Mouse (Mus musculus) gastrocnemius, postnatal 25 days (tissue): Measurements from ENCODE around the gene Nat8f6. TPM values are rescaled to one million over a fixed set of nuclear protein-coding genes. Genes with fewer than 3 reads are reported as not detected.
A peak's percentile ranks its signal among the peaks of the same experiment; 100 is the strongest.
"Not testable (repeated sequence)": the region's sequence is repeated elsewhere in the genome, so short reads cannot be mapped to it uniquely, and the experiment has no call there.

Experiments used
- DNase-seq: peaks from one replicate; pipeline ENCODE4 v3.0.0; 2022
- total RNA-seq, 2 experiments: library from RNA; stranded (reverse); gene quantifications; 1 replicate in 1 of 2; 2 replicates in 1 of 2; pipeline ENCODE4 v1.2.3; 2021

Gene Nat8f6
- total RNA-seq, 2 experiments from 2014 or later = 0.46 TPM; not detected in 1

DNA sequence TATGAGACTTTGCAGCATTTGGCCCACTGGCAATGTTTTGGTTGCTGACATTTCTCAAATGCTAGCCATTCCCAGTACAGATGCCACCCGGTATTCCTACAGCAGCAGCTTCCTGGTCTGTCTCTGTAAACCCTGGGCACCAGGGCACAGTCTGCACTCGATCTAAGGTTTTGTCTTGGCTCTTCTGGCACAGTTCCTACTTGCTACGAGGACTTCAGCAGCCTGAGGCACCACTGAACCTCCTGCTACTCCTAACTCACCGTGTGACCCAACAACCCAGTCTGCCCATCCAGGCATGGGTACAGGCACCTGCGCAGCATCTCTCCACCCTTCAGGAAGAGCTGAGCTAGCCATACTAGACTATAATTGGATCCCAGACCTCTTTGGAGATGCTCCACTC lies 15.3 kb upstream of the Nat8f6 start:
- not testable (repeated sequence) for DNase-seq

GRCm38 (mm10) chr6:85835104-85835503 lies 14.3 kb upstream of the Nat8f6 start:
- not testable (repeated sequence) for DNase-seq

GRCm38 (mm10) chr6:85834504-85835100 lies 13.8 kb upstream of the Nat8f6 start:
- not testable (repeated sequence) for DNase-seq

DNA sequence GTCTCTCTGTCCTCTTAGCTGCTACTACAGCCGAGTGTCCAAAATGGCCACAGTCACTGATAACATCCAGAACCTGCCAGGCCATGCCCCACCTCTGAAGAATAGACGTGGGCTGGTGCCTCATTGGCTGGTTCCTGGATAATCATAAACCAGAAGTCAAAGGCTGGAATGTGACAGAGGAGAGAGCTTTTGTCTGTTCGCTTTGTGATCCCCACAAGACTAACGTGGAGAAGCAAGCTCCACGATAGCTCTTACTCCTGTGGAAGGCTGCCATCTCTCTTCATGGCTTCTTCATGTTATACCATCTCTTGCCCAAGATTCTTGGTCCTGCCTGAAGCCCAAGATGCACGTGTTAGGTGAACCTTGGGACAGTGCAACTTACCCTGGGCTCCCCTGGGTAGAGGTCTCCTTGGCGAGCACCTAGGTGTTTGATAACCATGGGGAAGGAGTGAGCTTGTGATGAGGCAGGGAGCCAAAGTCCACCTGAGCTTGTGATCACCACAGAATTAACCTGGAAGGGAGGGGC lies 11.1 kb upstream of the Nat8f6 start, which contains the start of gene Nat8:
Gene Nat8 (minus strand): TSS at position 287 of the 526 bp plus-strand sequence.
- DNase-seq = no peak

DNA sequence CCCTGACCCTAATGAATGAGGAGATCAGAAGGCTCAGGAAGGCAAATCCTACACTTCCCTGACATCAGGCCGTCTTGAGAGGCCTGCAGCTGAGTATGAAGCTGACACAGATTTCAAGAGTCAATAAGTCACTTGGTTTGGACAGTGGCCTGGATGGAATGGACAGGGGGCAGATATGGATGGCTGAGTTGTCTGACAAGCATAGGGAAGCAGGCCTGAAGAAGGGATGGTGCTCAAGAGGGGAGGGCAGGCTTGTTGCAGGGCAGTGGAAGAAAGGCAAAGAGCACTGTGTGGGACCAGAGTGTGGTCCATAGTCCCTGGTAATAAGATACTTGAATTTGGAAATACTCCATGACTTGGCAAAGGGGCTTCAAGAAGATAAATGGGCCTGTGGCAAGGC lies 8.7 kb upstream of the Nat8f6 start:
- no peak for DNase-seq

GRCm38 (mm10) chr6:85825886-85826285 lies 5.1 kb upstream of the Nat8f6 start:
- no peak for DNase-seq

DNA sequence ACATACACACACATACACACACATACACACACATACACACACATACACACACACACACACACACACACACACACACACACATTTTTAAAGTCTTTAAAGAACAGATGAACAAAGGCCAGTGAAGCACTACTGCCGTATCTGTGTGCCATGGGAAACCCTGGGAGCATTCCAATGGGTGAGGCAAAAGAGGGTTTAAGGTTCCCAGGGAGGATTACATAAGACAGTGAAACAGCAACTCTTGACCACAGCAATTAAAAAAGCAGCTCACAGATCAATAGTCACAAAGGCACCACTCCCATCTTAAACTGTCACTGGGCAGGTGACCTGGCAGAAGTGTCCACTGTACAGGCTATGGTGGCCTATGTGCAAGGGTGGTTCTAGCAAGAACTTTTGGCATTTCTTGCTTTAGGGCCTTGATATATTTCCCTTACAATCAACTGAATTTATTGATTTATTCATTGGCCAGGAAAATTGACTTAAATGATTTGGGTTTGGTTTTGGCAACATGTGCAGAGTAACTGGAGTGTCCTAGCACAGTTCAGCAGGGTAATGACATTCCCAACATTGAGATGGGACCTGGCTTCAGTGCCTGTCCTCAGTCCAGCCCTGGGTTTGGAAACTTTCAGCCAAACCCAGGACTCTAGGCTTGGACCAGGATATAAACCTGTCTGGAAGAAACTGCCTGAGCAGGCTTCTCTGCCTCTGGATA lies 2.8 kb upstream of the Nat8f6 start:
- no peak for DNase-seq

DNA sequence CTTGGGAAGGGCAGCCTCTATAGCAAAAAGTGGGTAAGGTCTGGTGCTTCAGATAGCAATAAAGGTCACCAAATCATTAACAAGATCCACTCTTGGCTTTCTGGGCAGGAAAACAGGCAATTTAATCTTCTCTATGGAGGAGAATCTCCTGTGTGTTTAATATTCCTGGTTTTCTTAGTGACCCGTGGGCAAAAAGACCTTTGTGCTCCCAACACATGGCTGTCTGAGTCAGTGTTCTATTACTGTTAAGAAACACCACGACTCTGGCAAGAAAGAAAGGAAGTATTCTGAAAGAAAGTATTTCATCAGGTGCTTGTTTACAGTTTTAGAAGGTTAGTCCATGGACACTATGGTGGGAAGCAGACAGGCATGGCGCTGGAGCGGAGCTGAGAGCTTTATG lies 1.5 kb upstream of the Nat8f6 start:
- no peak for DNase-seq

GRCm38 (mm10) chr6:85818338-85818737 lies 2.4 kb downstream of the Nat8f6 start:
- DNase-seq = no peak

GRCm38 (mm10) chr6:85813339-85813738 lies 7.4 kb downstream of the Nat8f6 start:
- no peak for DNase-seq

DNA sequence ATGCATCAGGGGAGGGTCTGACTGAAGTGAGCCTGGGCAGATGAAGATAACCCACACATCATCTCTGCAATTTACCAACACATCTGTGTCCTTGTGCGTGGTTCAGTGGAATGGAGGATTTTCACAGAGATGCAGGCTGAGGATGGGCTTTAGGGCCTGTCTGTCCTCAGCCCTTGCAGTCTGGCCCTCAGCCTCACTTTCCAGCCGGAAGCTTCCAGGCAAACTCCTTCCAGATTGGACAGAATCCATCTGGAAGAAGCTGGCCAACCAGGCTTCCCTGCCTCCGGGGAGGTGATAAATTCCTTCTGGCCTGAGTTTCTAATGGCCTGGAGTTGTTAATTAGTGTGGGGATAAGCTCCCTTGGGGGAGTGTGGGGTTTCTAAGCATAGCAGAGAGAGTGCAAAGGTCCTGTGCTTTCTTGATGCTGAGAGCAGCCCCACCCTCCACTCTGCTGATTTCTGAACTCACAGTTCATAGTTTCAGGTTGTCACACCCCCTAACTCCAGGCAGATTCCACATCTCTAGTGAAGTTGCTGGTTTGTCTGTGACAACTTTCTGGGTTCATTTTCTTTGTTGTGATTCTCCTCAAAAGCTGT lies 9.7 kb downstream of the Nat8f6 start:
- not testable (repeated sequence) for DNase-seq

GRCm38 (mm10) chr6:85810514-85810913 lies 10.2 kb downstream of the Nat8f6 start:
- not testable (repeated sequence) for DNase-seq

GRCm38 (mm10) chr6:85809784-85810183 lies 11.0 kb downstream of the Nat8f6 start:
- DNase-seq = not testable (repeated sequence)

DNA sequence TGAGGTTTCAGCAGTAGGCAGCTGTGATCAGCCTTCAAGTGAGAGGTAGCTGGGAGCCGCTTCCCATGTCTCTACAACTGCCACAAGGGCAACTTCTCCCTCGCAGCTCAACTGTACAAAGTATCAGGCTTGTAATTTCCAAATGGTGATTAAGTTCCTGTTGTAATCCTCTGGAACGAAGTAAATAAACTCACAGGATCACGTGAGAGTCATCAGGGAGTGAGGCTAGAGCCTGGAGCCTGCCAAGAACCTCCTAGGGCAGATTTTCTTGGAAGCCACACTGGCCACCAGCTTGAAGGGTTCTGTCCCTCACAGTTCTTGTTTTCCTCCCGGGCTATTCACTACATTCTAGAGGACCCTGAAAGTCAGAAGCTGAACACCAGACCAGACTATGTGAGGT lies 17.6 kb downstream of the Nat8f6 start:
- DNase-seq = peak; percentile 22

DNA sequence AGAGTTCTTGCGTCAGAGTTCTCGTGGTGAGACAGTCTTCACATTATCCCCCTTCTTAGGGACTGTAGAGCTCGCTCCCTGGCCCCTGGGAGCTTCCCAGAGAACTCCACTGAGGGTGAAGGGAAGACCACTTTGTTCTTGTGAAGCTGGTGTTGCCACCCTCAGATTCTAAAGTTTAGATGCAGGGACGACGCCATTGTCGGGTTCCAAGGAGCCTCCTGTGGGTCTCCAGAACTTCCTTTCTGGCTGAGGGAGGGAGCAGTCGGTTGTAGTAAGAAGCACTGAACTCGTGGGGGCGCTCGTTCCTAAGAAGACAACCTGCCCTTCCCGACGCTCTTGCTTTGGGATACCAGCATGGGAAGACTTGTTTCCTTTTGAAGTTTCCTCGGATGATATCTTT lies 55.2 kb downstream of the Nat8f6 start, which contains the start of gene Nat8f3:
Gene Nat8f3 (minus strand): TSS at position 223 of the 400 bp plus-strand sequence.
- peak; percentile 12 for DNase-seq

DNA sequence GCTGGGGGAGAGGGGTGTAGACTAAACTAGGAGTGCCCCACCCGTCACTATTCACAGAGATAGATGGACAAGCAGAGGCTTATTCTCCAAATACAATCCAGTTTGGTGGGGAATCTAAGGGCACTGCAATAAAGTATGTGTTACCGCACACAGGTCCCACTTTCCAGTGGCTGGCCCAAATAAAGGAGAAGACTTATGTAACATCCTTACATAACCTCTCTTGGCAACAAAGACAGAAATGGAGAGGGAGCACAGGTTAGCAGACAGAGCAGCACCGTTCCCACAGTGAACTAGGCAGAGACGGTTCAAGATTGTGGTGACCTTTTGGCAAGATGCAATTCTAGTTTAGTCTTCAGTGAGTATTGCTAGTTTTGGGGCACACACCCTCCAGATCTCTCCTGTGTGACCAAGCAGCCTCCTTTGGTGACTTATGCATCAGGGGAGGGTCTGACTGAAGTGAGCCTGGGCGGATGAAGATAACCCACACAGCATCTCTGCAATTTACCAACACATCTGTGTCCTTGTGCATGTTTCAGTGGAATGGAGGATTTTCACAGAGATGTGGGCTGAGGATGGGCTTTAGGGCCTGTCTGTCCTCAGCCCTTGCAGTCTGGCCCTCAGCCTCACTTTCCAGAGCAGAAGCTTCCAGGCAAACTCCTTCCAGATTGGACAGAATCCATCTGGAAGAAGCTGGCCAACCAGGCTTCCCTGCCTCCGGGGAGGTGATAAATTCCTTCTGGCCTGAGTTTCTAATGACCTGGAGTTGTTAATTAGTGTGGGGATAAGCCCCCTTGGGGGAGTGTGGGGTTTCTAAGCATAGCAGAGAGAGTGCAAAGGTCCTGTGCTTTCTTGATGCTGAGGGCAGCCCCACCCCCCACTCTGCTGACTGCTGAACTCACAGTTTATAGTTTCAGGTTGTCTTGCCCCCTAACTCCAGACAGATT lies 57.4 kb downstream of the Nat8f6 start:
- not testable (repeated sequence) for DNase-seq

DNA sequence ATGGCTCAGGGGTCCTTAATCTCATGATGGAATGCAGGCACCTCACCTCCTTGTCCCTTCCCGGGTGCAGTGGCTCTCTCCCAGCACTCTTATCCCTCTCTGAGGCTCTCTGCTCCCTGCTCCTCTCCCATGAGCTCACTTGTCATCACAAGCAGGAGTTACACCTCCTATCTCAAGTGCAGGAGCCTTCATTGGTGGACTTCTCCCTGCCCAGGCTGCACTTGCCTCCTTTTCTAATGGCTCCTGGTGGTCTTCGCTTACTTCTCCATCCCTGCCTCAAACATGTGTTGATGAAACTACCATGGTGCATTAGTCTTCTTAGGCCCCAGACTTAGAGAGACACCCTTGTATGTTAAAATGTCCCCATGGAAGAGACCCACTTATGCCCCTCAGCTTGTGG lies 58.1 kb downstream of the Nat8f6 start:
- not testable (repeated sequence) for DNase-seq
